Mouse (Mus musculus): ENCODE results near the gene Dnajc7. TPM values are rescaled to one million over a fixed set of nuclear protein-coding genes. Genes with fewer than 3 reads are reported as not detected.
"Not testable (repeated sequence)": the region's sequence is repeated elsewhere in the genome, so short reads cannot be mapped to it uniquely, and the experiment has no call there.

The Dnajc7 gene
- total and polyA plus RNA-seq, 2 experiments from 2014 or later: 67.1 to 234 TPM

DNA sequence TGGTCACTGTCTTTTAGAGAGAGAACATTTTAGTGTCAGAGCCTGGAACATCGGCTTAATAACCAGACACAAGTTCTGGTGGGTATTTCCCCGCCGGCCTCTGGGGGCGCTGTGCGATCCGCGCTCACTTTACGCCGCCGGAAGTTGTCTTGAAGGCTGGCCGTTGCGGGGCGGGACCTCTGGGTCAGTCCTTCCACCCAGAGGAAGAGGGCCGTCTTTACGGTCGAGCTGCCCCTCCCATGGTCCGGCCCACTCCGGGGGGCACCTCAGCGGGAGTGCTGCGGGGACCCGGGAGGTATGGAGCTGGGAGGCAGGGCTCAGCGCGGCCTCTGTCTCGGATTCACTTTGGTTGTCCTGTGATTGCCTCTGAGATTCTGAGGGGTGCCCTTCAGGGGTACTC, 2.7 kb upstream of the Dnajc7 start:
- WGBS: 0% methylated on average over 24 of the region's 24 CpGs
- Histone ChIP-seq H3K36me3 (ENCODE audit: insufficient read depth, low read length) (peaks cover 13% of the 10 kb centered on the region), H3K27ac (ENCODE audit: low read depth, low read length) (peak overlapping the region; percentile 87), H3K27me3 (ENCODE audit: insufficient read depth, low read length) (no peaks in the 10 kb centered on the region), H3K4me2 (ENCODE audit: low read depth, low read length, poor library complexity, severe bottlenecking) (peak overlapping the region; percentile 62), H3K9ac (replicated peaks; ENCODE audit: low read length, poor library complexity, severe bottlenecking) (peak overlapping the region; percentile 85), H3K4me3 (ENCODE audit: low read depth, low read length) (peak overlapping the region; percentile 76), H3K4me1 (ENCODE audit: insufficient read depth, low read length) (peaks cover 4% of the 10 kb centered on the region), H3K9me3 (ENCODE audit: low read length) (no peaks in the 10 kb centered on the region)
- TF ChIP-seq CTCF (IDR thresholded peaks at IDR 0.05): peak; percentile 98
- peak; percentile 96 for DNase-seq (ENCODE audit: low spot score)
- peak; percentile 56 for ATAC-seq (ENCODE audit: low FRiP score)

DNA sequence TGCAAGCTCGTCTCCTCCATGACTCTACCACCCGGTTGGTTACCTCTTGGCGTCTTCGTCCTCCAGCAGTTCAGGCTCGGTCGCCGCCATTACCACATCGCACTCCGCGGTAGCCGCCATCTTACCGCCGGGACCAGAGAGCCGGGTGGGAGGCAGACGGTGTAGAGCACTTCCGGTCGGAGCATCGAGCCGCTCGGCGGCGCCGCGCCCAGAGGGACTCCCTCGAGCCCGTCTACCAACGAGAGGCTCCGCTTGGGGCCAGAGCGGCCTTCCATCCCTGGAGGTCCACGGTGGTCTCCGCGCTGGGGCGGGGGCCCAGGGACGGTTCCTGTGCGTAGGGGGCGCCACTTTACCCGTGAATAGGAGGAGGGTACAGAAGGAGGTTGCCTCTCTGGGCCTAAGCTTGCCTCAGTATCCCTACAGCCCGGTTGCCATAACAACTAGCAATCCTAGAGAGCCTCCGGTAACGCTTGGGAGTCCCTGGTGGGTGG, 438 bp downstream of the Dnajc7 start:
- Histone ChIP-seq H3K36me3 (ENCODE audit: insufficient read depth, low read length) (no peaks in the 10 kb centered on the region), H3K27ac (ENCODE audit: low read depth, low read length) (peak overlapping the region; percentile 95), H3K27me3 (ENCODE audit: insufficient read depth, low read length) (no peaks in the 10 kb centered on the region), H3K9me3 (ENCODE audit: low read length) (no peaks in the 10 kb centered on the region), H3K4me2 (ENCODE audit: low read depth, low read length, poor library complexity, severe bottlenecking) (peak overlapping the region; percentile 83), H3K9ac (replicated peaks; ENCODE audit: low read length, poor library complexity, severe bottlenecking) (peak overlapping the region; percentile 93), H3K4me3 (ENCODE audit: low read depth, low read length) (peak overlapping the region; percentile 94), H3K4me1 (ENCODE audit: insufficient read depth, low read length) (peaks cover 4% of the 10 kb centered on the region)
- DNase-seq (ENCODE audit: low spot score) (peak; percentile 99), ATAC-seq (ENCODE audit: low FRiP score) (peak; percentile 96)
- WGBS: 0% methylated on average over 40 of the region's 40 CpGs
- TF ChIP-seq CTCF (IDR thresholded peaks at IDR 0.05): peak; percentile 78

DNA sequence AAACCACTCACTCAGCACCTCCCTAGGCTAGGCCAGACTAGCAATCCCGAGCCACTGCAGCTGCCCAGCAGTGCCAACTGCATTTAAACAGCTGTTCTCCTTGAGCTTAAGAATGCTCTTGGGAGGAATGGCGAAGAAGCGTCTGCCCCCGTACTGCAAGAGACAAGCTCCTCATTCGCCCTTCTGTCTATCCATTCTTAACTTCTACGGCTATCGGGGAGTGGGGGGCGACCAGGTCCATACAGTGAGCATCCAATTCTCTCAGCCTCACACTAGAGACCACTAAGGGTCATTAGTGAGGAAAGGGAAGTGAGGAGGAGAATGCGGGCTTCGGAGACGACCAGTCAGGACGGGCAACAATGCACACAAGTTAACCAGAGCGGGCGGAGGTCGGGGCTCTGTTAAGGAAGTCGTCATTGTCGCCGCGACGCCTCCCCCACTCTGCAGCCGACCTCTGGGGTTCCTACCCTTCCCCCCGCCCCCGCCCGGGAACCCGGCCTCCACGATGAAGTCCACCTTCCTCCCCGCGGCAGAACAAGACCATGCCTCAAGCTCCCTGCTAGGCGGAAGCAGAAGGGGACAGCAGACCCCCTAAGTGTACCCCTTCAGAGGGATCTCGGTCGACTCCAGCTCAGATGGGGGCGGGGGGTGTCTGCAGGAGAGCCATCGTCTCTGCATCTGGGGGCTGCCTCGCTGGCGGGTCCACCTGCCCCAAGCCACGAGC, 1.0 kb downstream of the Dnajc7 start, which contains the start of gene Nkiras2:
Nkiras2 (plus strand) TSS at position 484 of the 724 bp plus-strand sequence.
- no peaks in the 10 kb centered on the region for H3K36me3 ChIP-seq (ENCODE audit: insufficient read depth, low read length)
- peak within 1 kb of the TSS; percentile 93 for H3K9ac ChIP-seq (replicated peaks; ENCODE audit: low read length, poor library complexity, severe bottlenecking)
- peak; percentile 75 for DNase-seq (ENCODE audit: low spot score)
- no peak for TF ChIP-seq CTCF (IDR thresholded peaks at IDR 0.05)
- ATAC-seq (ENCODE audit: low FRiP score): peak; percentile 55
- peak within 1 kb of the TSS; percentile 83 for H3K4me2 ChIP-seq (ENCODE audit: low read depth, low read length, poor library complexity, severe bottlenecking)
- no peaks in the 10 kb centered on the region for H3K27me3 ChIP-seq (ENCODE audit: insufficient read depth, low read length)
- peak within 1 kb of the TSS; percentile 94 for H3K4me3 ChIP-seq (ENCODE audit: low read depth, low read length)
- peaks cover 4% of the 10 kb centered on the region for H3K4me1 ChIP-seq (ENCODE audit: insufficient read depth, low read length)
- peak within 1 kb of the TSS; percentile 95 for H3K27ac ChIP-seq (ENCODE audit: low read depth, low read length)
- under 1% methylated on average over 36 of the region's 36 CpGs for WGBS
- H3K9me3 ChIP-seq (ENCODE audit: low read length): no peaks in the 10 kb centered on the region

DNA sequence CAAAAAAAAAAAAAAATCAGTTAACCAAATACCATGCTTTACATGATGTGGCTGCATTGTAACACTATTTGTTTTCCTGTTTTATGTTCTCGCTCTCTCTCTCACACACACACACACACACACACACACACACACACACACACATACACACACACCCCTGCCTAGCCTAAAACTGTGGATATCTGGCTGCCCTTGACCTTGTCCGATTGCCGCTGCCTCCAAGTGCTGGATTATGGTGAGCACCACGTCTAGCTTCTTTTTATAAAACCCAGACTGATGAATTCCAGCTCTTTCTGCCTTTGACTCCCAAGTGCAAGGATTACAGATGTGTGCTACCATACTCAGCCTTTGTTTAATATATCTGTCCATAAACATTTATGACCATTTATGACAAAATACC, 2.5 kb downstream of the Dnajc7 start:
- Histone ChIP-seq H3K27me3 (ENCODE audit: insufficient read depth, low read length) (no peaks in the 10 kb centered on the region), H3K9ac (replicated peaks; ENCODE audit: low read length, poor library complexity, severe bottlenecking) (no peak overlapping the region), H3K4me2 (ENCODE audit: low read depth, low read length, poor library complexity, severe bottlenecking) (no peak overlapping the region), H3K4me1 (ENCODE audit: insufficient read depth, low read length) (peaks cover 4% of the 10 kb centered on the region), H3K27ac (ENCODE audit: low read depth, low read length) (no peak overlapping the region), H3K36me3 (ENCODE audit: insufficient read depth, low read length) (no peaks in the 10 kb centered on the region), H3K4me3 (ENCODE audit: low read depth, low read length) (no peak overlapping the region), H3K9me3 (ENCODE audit: low read length) (no peaks in the 10 kb centered on the region)
- WGBS: 89% methylated on average over 4 of the region's 4 CpGs
- DNase-seq (ENCODE audit: low spot score) (no peak), ATAC-seq (ENCODE audit: low FRiP score) (no peak)
- TF ChIP-seq CTCF (IDR thresholded peaks at IDR 0.05): no peak

DNA sequence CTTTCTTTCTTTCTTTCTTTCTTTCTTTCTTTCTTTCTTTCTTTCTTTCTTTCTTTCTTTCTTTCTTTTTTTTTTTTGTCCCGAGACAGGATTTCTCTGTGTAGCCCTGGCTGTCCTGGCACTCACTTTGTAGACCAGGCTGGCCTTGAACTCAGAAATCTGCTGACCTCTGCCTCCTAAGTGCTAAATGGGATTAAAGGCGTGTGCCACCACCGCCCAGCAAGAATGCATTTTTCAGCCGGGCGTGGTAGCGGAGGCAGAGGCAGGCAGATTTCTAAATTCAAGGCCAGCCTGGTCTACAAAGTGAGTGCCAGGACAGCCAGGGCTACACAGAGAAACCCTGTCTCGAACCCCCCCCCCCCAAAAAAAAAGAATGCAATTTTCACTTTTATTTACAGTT, 3.1 kb downstream of the Dnajc7 start:
- H3K4me2 ChIP-seq (ENCODE audit: low read depth, low read length, poor library complexity, severe bottlenecking); H3K27me3 ChIP-seq (ENCODE audit: insufficient read depth, low read length); H3K4me1 ChIP-seq (ENCODE audit: insufficient read depth, low read length); DNase-seq (ENCODE audit: low spot score); H3K36me3 ChIP-seq (ENCODE audit: insufficient read depth, low read length); H3K27ac ChIP-seq (ENCODE audit: low read depth, low read length); H3K9me3 ChIP-seq (ENCODE audit: low read length); ATAC-seq (ENCODE audit: low FRiP score); H3K9ac ChIP-seq (replicated peaks; ENCODE audit: low read length, poor library complexity, severe bottlenecking); H3K4me3 ChIP-seq (ENCODE audit: low read depth, low read length): not testable (repeated sequence)
- WGBS: 92% methylated on average over 7 of the region's 7 CpGs

DNA sequence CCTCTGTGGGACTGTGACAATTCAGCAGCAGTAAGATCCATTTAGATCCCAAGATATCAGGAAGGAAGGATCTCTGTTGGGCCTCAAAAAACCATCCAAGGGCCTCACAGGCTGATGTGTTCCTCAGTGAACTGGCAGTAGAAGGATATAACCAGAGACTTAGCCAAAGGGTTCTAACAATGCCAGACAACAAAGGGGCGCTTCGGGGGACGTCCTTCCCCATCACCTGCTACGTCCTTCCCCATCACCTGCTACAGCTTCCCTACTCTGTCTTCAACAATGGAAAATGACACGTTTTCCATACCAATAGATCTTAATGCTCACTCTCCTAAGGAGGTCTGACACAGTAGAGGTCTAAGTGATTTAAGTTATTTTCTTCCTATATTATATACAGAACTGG, 3.6 kb downstream of the Dnajc7 start:
- Histone ChIP-seq H3K4me3 (ENCODE audit: low read depth, low read length) (no peak overlapping the region), H3K9ac (replicated peaks; ENCODE audit: low read length, poor library complexity, severe bottlenecking) (no peak overlapping the region), H3K4me2 (ENCODE audit: low read depth, low read length, poor library complexity, severe bottlenecking) (no peak overlapping the region), H3K4me1 (ENCODE audit: insufficient read depth, low read length) (peaks cover 4% of the 10 kb centered on the region), H3K9me3 (ENCODE audit: low read length) (no peaks in the 10 kb centered on the region), H3K36me3 (ENCODE audit: insufficient read depth, low read length) (no peaks in the 10 kb centered on the region), H3K27ac (ENCODE audit: low read depth, low read length) (no peak overlapping the region), H3K27me3 (ENCODE audit: insufficient read depth, low read length) (no peaks in the 10 kb centered on the region)
- ATAC-seq (ENCODE audit: low FRiP score) (no peak), DNase-seq (ENCODE audit: low spot score) (no peak)
- TF ChIP-seq CTCF (IDR thresholded peaks at IDR 0.05): no peak
- WGBS: 83% methylated on average over 5 of the region's 5 CpGs
